Mouse (Mus musculus) forebrain, embryonic 11.5 days (tissue): ENCODE measurements around the gene Hoxb4. TPM values are rescaled to one million over a fixed set of nuclear protein-coding genes. Genes with fewer than 3 reads are reported as not detected.

Experiments used
- ATAC-seq: fragments of 200-750 bp; cut with Nextera tagmentation; replicated peaks from 2 replicates; pipeline ENCODE4 v1.8.0; 2017; ENCODE audit warnings: moderate TSS enrichment; ENCODE audit not compliant: low FRiP score
- DNase-seq: peaks from one replicate; pipeline ENCODE4 v3.0.0-alpha.2; 2017; ENCODE audit warnings: low spot score
- H3K27ac ChIP-seq: fragments of 300-500 bp; sonication (generic); 2 replicates; pipeline ENCODE4 v1.5.1; 2014; ENCODE audit warnings: low read depth, low read length
- H3K27me3 ChIP-seq: fragments of 300-500 bp; sonication (generic); 2 replicates; pipeline ENCODE4 v1.6.1; 2014; ENCODE audit warnings: mild to moderate bottlenecking, low read length, mixed read lengths; ENCODE audit not compliant: control insufficient read depth, insufficient read depth
- H3K36me3 ChIP-seq: fragments of 300-500 bp; sonication (generic); 2 replicates; pipeline ENCODE4 v1.6.1; 2014; ENCODE audit warnings: mild to moderate bottlenecking, low read length, moderate library complexity, mixed read lengths; ENCODE audit not compliant: control insufficient read depth, insufficient read depth
- H3K4me1 ChIP-seq: fragments of 300-500 bp; sonication (generic); replicated peaks from 2 replicates; pipeline ENCODE4 v1.6.1; 2014; ENCODE audit warnings: low read length, mixed read lengths; ENCODE audit not compliant: control insufficient read depth, insufficient read depth
- H3K4me2 ChIP-seq: fragments of 300-500 bp; sonication (generic); 2 replicates; pipeline ENCODE4 v1.6.1; 2014; ENCODE audit warnings: low read depth, mild to moderate bottlenecking, low read length, moderate library complexity, mixed read lengths; ENCODE audit not compliant: severe bottlenecking
- H3K4me3 ChIP-seq: fragments of 300-500 bp; sonication (generic); 2 replicates; pipeline ENCODE4 v1.5.1; 2014; ENCODE audit warnings: low read depth, low read length
- H3K9ac ChIP-seq: fragments of 300-500 bp; sonication (generic); 2 replicates; pipeline ENCODE4 v1.6.1; 2014; ENCODE audit warnings: low read length
- H3K9me3 ChIP-seq: fragments of 300-500 bp; sonication (generic); 2 replicates; pipeline ENCODE4 v1.6.1; 2016; ENCODE audit warnings: low read length, mixed read lengths; ENCODE audit not compliant: control insufficient read depth
- WGBS: fragments of 180-500 bp; shearing (Covaris S2); extraction: QIAGEN DNeasy Blood & Tissue Kit; methylation state at CpG from one replicate; pipeline ENCODE4 v1.1.7; 2014; 5-methylcytosine and 5-hydroxymethylcytosine counted together
- polyA plus RNA-seq: library from polyadenylated mRNA; unstranded; fragments of >200 nt; fragmentation: Nextera tagmentation; extraction: Ambion mirVana; gene quantifications from 2 replicates; pipeline ENCODE4 v1.2.1, GENCODE M21; 2014

Gene Hoxb4
- polyA plus RNA-seq, 1 experiment from 2014 or later, result not detected

GRCm38 (mm10) chr11:96295092-96295835 is 22.8 kb upstream of the Hoxb4 start:
- Histone ChIP-seq H3K9me3 (no peaks in the 10 kb centered on the region), H3K27me3 (peaks cover 97% of the 10 kb centered on the region), H3K4me2 (no peak overlapping the region), H3K4me1 (no peaks in the 10 kb centered on the region), H3K9ac (no peak overlapping the region), H3K4me3 (no peak overlapping the region), H3K27ac (no peak overlapping the region), H3K36me3 (no peaks in the 10 kb centered on the region)
- WGBS, result 1% methylated on average over 29 of the region's 30 CpGs
- ATAC-seq (no peak), DNase-seq (no peak)

GRCm38 (mm10) chr11:96296997-96297396 is 21.1 kb upstream of the Hoxb4 start:
- Histone ChIP-seq H3K27ac (no peak overlapping the region), H3K27me3 (peaks cover 100% of the 10 kb centered on the region), H3K9ac (no peak overlapping the region), H3K9me3 (no peaks in the 10 kb centered on the region), H3K4me2 (no peak overlapping the region), H3K36me3 (no peaks in the 10 kb centered on the region), H3K4me3 (no peak overlapping the region), H3K4me1 (no peaks in the 10 kb centered on the region)
- ATAC-seq (no peak), DNase-seq (no peak)
- 0% methylated on average over 2 of the region's 2 CpGs for WGBS

- Histone ChIP-seq H3K4me3 (no peak overlapping the region), H3K4me1 (no peaks in the 10 kb centered on the region), H3K4me2 (no peak overlapping the region), H3K36me3 (no peaks in the 10 kb centered on the region), H3K9me3 (no peaks in the 10 kb centered on the region), H3K27ac (no peak overlapping the region), H3K27me3 (peaks cover 100% of the 10 kb centered on the region), H3K9ac (no peak overlapping the region)
- ATAC-seq (no peak), DNase-seq (no peak)
- whole genome bisulfite sequencing, result 2% methylated on average over 3 of the region's 3 CpGs
Observed at GRCm38 (mm10) chr11:96297428-96297827, 20.6 kb upstream of the Hoxb4 start.

- ATAC-seq, result no peak
Observed at GRCm38 (mm10) chr11:96297968-96298635, 20.0 kb upstream of the Hoxb4 start.

GRCm38 (mm10) chr11:96298895-96299667 is 19.0 kb upstream of the Hoxb4 start:
- Histone ChIP-seq H3K36me3 (no peaks in the 10 kb centered on the region), H3K4me1 (peaks cover 3% of the 10 kb centered on the region; the same call in 1 of the 2 replicates), H3K4me3 (no peak overlapping the region), H3K27me3 (peaks cover 100% of the 10 kb centered on the region), H3K9ac (no peak overlapping the region), H3K4me2 (no peak overlapping the region), H3K9me3 (no peaks in the 10 kb centered on the region), H3K27ac (no peak overlapping the region)
- WGBS, result under 1% methylated on average over 66 of the region's 66 CpGs
- DNase-seq (no peak), ATAC-seq (no peak)

More at GRCm38 (mm10) chr11:96297968-96298635, 20.0 kb upstream of the Hoxb4 start:
- Histone ChIP-seq H3K9me3 (no peaks in the 10 kb centered on the region), H3K9ac (no peak overlapping the region), H3K36me3 (no peaks in the 10 kb centered on the region), H3K27me3 (peaks cover 100% of the 10 kb centered on the region), H3K4me1 (no peaks in the 10 kb centered on the region; the same call in 1 of the 2 replicates), H3K4me2 (no peak overlapping the region), H3K27ac (no peak overlapping the region), H3K4me3 (no peak overlapping the region)
- WGBS, result 4% methylated on average over 11 of the region's 11 CpGs
- no peak for DNase-seq

- WGBS, result 0% methylated on average over 9 of the region's 9 CpGs
- Histone ChIP-seq H3K27ac (no peak overlapping the region), H3K4me2 (no peak overlapping the region), H3K36me3 (no peaks in the 10 kb centered on the region), H3K4me3 (no peak overlapping the region), H3K4me1 (peaks cover 3% of the 10 kb centered on the region; the same call in 1 of the 2 replicates), H3K9ac (no peak overlapping the region), H3K9me3 (no peaks in the 10 kb centered on the region), H3K27me3 (peaks cover 100% of the 10 kb centered on the region)
- ATAC-seq (no peak), DNase-seq (no peak)
Observed at GRCm38 (mm10) chr11:96299781-96300180, 18.3 kb upstream of the Hoxb4 start.

- no peak for DNase-seq
- ATAC-seq, result no peak
- Histone ChIP-seq H3K9ac (no peak overlapping the region), H3K36me3 (no peaks in the 10 kb centered on the region), H3K27ac (no peak overlapping the region), H3K9me3 (no peaks in the 10 kb centered on the region), H3K4me2 (no peak overlapping the region), H3K27me3 (peaks cover 100% of the 10 kb centered on the region), H3K4me1 (peaks cover 3% of the 10 kb centered on the region; the same call in 1 of the 2 replicates), H3K4me3 (no peak overlapping the region)
- 1% methylated on average over 35 of the region's 35 CpGs for WGBS
Observed at GRCm38 (mm10) chr11:96300354-96301063, 17.6 kb upstream of the Hoxb4 start.

- Histone ChIP-seq H3K9me3 (no peaks in the 10 kb centered on the region), H3K9ac (no peak overlapping the region), H3K27ac (no peak overlapping the region), H3K36me3 (no peaks in the 10 kb centered on the region), H3K4me2 (no peak overlapping the region), H3K4me3 (no peak overlapping the region), H3K4me1 (peaks cover 3% of the 10 kb centered on the region; the same call in 1 of the 2 replicates), H3K27me3 (peaks cover 100% of the 10 kb centered on the region)
- DNase-seq (no peak), ATAC-seq (no peak)
- 2% methylated on average over 10 of the region's 10 CpGs for WGBS
Observed at GRCm38 (mm10) chr11:96301064-96301431, 17.0 kb upstream of the Hoxb4 start.
